Mouse (Mus musculus) liver, embryonic 14.5 days (tissue): ENCODE data around the gene Otud7b. TPM values are rescaled to one million over a fixed set of nuclear protein-coding genes. Genes with fewer than 3 reads are reported as not detected.
A peak's percentile ranks its signal among the peaks of the same experiment; 100 is the strongest.

Experiments
- ATAC-seq: fragments of 200-750 bp; cut with Nextera tagmentation; 2 replicates; pipeline ENCODE4 v1.8.0; 2017; ENCODE audit warnings: moderate number of reproducible peaks, mild to moderate bottlenecking, moderate library complexity; ENCODE audit not compliant: insufficient read depth
- DNase-seq, 3 experiments: peaks; one replicate each; pipeline ENCODE4 v3.0.0-alpha.2; 2012 to 2013; ENCODE audit warnings: low read depth in 3 of 3, low spot score in 3 of 3
- H3K27ac ChIP-seq: fragments of 300-500 bp; sonication (generic); 2 replicates; pipeline ENCODE4 v1.5.1; 2014; ENCODE audit warnings: moderate library complexity, mild to moderate bottlenecking, control low read depth, inconsistent platforms
- H3K27me3 ChIP-seq: fragments of 300-500 bp; sonication (generic); 2 replicates; pipeline ENCODE4 v1.6.1; 2014; ENCODE audit warnings: mild to moderate bottlenecking, low read length, moderate library complexity; ENCODE audit not compliant: control insufficient read depth, insufficient read depth
- H3K36me3 ChIP-seq: fragments of 300-500 bp; sonication (generic); replicated peaks from 2 replicates; pipeline ENCODE4 v1.6.1; 2014; ENCODE audit warnings: low read depth; ENCODE audit not compliant: control insufficient read depth, insufficient read depth
- H3K4me1 ChIP-seq, 2 experiments: fragments of 200-500 bp in 1 of 2; fragments of 300-500 bp in 1 of 2; sonication (generic) in 1 of 2; replicated peaks; 2 replicates each; pipeline ENCODE4 v1.6.1; 2012 to 2014; ENCODE audit warnings: antibody characterized with exemption in 1 of 2, inconsistent platforms in 1 of 2, low read length in 1 of 2; ENCODE audit not compliant: control insufficient read depth in 2 of 2, insufficient read depth in 2 of 2
- H3K4me2 ChIP-seq: fragments of 300-500 bp; sonication (generic); 2 replicates; pipeline ENCODE4 v1.6.1; 2014; ENCODE audit warnings: low read depth, mild to moderate bottlenecking, control low read depth, moderate library complexity
- H3K4me3 ChIP-seq, 2 experiments: fragments of 200-500 bp in 1 of 2; fragments of 300-500 bp in 1 of 2; sonication (generic) in 1 of 2; 2 replicates each; pipeline ENCODE4 v1.5.1; 2012 to 2014; ENCODE audit warnings: low read depth in 2 of 2, low read length in 2 of 2, mild to moderate bottlenecking in 2 of 2, control low read depth in 1 of 2, inconsistent platforms in 1 of 2, moderate library complexity in 1 of 2; ENCODE audit not compliant: insufficient read depth in 1 of 2
- H3K9ac ChIP-seq: fragments of 300-500 bp; sonication (generic); replicated peaks from 2 replicates; pipeline ENCODE4 v1.6.1; 2014; ENCODE audit warnings: mild to moderate bottlenecking, control low read depth, moderate library complexity
- H3K9me3 ChIP-seq: fragments of 300-500 bp; sonication (generic); 2 replicates; pipeline ENCODE4 v1.6.1; 2016; ENCODE audit warnings: low read length, mixed read lengths; ENCODE audit not compliant: control insufficient read depth
- CTCF ChIP-seq: IDR thresholded peaks from 2 replicates; pipeline ENCODE4 v1.5.1; 2016; ENCODE audit warnings: antibody characterized with exemption, low read depth, control low read depth
- EP300 ChIP-seq: IDR thresholded peaks from 2 replicates; pipeline ENCODE4 v1.6.1; 2016; ENCODE audit warnings: antibody characterized with exemption, low read depth
- WGBS: fragments of 180-500 bp; shearing (Covaris S2); extraction: QIAGEN DNeasy Blood & Tissue Kit; methylation state at CpG from one replicate; pipeline ENCODE4 v1.1.7; 2014; ENCODE audit not compliant: insufficient replicate concordance; 5-methylcytosine and 5-hydroxymethylcytosine counted together
- polyA plus RNA-seq, 2 experiments: library from polyadenylated mRNA; depleted of rRNA in 1 of 2; stranded (reverse) in 1 of 2; unstranded in 1 of 2; fragments of >200 nt; fragmentation: Nextera tagmentation in 1 of 2; extraction: Ambion mirVana in 1 of 2; gene quantifications; 2 replicates each; pipeline versions ENCODE4 v1.2.1 to v1.2.3; 2012 to 2014

The Otud7b gene
- polyA plus RNA-seq, 2 experiments: 3.5 to 5.2 TPM

DNA sequence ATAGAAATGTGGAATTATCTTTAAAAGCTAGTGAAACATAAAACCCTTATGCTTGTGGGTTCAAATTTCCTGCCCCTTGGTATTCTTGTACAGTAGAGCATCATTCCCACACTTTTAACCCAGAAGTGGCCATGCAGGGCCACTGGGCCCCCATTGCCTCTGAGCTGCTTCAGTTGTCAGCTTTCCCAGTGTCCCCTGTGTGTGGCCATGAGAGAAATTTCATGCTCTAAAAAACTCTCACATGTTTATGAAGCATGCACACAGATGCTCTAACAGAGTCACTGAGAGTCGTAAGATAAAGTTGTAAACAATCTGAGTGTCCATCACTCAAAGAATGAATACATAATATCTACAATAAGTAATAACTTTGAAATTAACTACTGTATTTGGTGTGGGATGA lies 44.2 kb upstream of the Otud7b start:
- H3K4me2 ChIP-seq: no peak overlapping the region
- H3K9me3 ChIP-seq: no peaks in the 10 kb centered on the region
- H3K4me3 ChIP-seq: no peak overlapping the region
- no peak for TF ChIP-seq EP300
- TF ChIP-seq CTCF: no peak
- no peaks in the 10 kb centered on the region for H3K36me3 ChIP-seq
- no peak for ATAC-seq
- WGBS: 76% methylated on average over 1 of the region's 1 CpGs
- no peak overlapping the region for H3K27ac ChIP-seq
- no peaks in the 10 kb centered on the region for H3K27me3 ChIP-seq
- no peak for DNase-seq
- no peak overlapping the region for H3K9ac ChIP-seq
- H3K4me1 ChIP-seq: peaks cover 0 to 3% of the 10 kb centered on the region in 2 experiments; a peak in 2 of 4 replicates

GRCm38 (mm10) chr3:96063299-96063698 lies 41.0 kb upstream of the Otud7b start:
- no peak overlapping the region for H3K4me3 ChIP-seq
- no peaks in the 10 kb centered on the region for H3K9me3 ChIP-seq
- H3K27me3 ChIP-seq: no peaks in the 10 kb centered on the region
- H3K36me3 ChIP-seq: no peaks in the 10 kb centered on the region
- ATAC-seq (no peak), DNase-seq (no peak)
- H3K4me2 ChIP-seq: no peak overlapping the region
- H3K9ac ChIP-seq: no peak overlapping the region
- no peak overlapping the region for H3K27ac ChIP-seq
- peaks cover 0 to 3% of the 10 kb centered on the region in 2 experiments; a peak in 2 of 4 replicates for H3K4me1 ChIP-seq
- whole genome bisulfite sequencing: 68% methylated on average over 2 of the region's 2 CpGs
- no peak for TF ChIP-seq CTCF
- TF ChIP-seq EP300: no peak

DNA sequence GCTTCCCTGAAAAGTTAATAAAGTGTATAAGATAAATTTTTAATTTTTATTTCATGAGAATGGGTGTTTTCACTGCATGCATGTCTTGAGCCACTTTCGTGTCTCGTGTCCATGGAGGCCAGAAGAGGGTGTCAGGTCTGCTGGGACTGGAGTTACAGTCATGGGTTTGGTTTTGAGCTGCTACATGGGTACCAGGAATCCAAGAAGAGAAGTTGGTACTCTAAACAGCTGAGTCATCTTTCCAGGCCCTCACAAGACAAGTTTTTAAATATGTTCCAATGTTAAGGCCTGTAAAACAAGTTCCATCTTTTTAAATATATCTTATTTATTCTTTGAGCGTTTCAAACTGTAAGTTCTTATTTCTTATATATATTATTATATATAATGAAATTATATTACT lies 40.1 kb upstream of the Otud7b start:
- no peak for TF ChIP-seq EP300
- TF ChIP-seq CTCF: no peak
- WGBS: 62% methylated on average over 3 of the region's 3 CpGs
- Histone ChIP-seq H3K4me1 (peaks cover 0 to 2% of the 10 kb centered on the region in 2 experiments; a peak in 1 of 4 replicates), H3K4me2 (no peak overlapping the region), H3K27me3 (no peaks in the 10 kb centered on the region), H3K4me3 (no peak overlapping the region), H3K27ac (no peak overlapping the region), H3K9me3 (no peaks in the 10 kb centered on the region), H3K36me3 (no peaks in the 10 kb centered on the region), H3K9ac (no peak overlapping the region)
- no peak for ATAC-seq
- DNase-seq: no peak

DNA sequence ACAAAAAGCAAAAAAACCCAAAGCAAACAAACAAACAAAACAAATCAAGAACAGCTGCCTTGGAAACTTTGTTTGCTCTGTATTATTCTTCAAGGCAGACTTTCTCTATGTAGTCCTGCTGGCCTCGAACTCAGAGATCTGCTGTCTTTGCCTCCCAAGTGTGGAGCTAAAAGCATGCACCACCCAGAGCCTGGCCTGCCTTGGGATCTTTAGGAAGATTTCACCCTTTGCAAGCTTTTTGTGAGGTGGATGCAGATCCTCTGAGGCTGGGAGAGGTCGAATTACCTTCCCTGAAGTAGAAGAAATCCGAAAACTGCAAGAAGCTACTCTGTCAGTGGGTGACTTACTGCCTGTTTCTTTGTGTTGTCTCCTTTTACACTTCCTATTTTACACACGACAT lies 39.2 kb upstream of the Otud7b start:
- ATAC-seq (no peak), DNase-seq (no peak)
- H3K4me1 ChIP-seq: peaks cover 0 to 2% of the 10 kb centered on the region in 2 experiments; a peak in 1 of 4 replicates
- H3K4me3 ChIP-seq: no peak overlapping the region
- no peaks in the 10 kb centered on the region for H3K9me3 ChIP-seq
- H3K27ac ChIP-seq: no peak overlapping the region
- no peaks in the 10 kb centered on the region for H3K36me3 ChIP-seq
- no peaks in the 10 kb centered on the region for H3K27me3 ChIP-seq
- TF ChIP-seq EP300 (no peak), CTCF (no peak)
- no peak overlapping the region for H3K4me2 ChIP-seq
- no peak overlapping the region for H3K9ac ChIP-seq
- WGBS: 40% methylated on average over 4 of the region's 4 CpGs

DNA sequence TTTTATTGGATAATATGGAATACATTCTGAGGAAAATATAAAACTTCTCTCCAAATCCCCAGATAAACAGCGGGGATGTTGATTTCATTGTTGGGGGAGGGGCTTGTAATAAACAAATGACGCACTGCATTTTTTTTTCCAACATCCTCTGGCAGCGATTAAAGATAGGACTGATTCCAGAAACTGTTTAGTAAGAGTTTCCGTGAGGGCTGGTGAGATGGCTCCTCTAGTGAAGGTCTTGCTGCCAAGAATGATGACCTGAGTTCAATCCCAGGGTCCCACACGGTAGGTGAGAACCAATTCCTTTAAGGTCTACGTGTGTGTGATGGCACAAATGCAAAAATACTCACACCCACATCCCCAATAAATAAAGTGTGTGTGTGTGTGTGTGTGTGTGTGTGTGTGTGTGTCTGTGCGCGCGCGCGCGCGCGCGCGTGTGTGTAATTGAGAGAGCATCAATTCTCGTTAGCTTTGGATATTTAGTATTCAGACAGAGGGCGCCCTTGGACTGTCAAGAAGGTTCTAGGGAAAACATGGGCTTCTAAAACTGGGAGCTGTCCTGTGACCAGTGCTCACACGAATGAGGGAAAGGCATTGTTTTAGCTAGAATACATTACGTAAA lies 38.5 kb upstream of the Otud7b start:
- Histone ChIP-seq H3K9ac (no peak overlapping the region), H3K4me1 (peaks cover 0 to 2% of the 10 kb centered on the region in 2 experiments; a peak in 1 of 4 replicates), H3K9me3 (no peaks in the 10 kb centered on the region), H3K27ac (no peak overlapping the region), H3K27me3 (no peaks in the 10 kb centered on the region), H3K4me3 (no peak overlapping the region; a peak in 1 of 4 replicates), H3K4me2 (peak overlapping the region; percentile 31; the same call in 1 of the 2 replicates), H3K36me3 (no peaks in the 10 kb centered on the region)
- 34% methylated on average over 20 of the region's 20 CpGs for WGBS
- no peak for TF ChIP-seq EP300
- TF ChIP-seq CTCF: peak; percentile 62
- ATAC-seq: no peak
- DNase-seq: peak in 2 of 3 experiments; percentile 34 to 61
